Mouse (Mus musculus) kidney, postnatal 4 days (tissue): ENCODE measurements around the gene Nfkbib.

Experiments used
- DNase-seq, 2 experiments: peaks; one replicate each; pipeline ENCODE4 v3.0.0; 2021; ENCODE audit warnings: mixed read lengths in 2 of 2

Gene Nfkbib

GRCm38 (mm10) chr7:28766173-28766879 lies 986 bp downstream of the Nfkbib start, which contains the start of gene Sirt2:
Gene Sirt2 (plus strand): TSS chr7:28766735.
- DNase-seq: peak; percentile 95 to 97

DNA sequence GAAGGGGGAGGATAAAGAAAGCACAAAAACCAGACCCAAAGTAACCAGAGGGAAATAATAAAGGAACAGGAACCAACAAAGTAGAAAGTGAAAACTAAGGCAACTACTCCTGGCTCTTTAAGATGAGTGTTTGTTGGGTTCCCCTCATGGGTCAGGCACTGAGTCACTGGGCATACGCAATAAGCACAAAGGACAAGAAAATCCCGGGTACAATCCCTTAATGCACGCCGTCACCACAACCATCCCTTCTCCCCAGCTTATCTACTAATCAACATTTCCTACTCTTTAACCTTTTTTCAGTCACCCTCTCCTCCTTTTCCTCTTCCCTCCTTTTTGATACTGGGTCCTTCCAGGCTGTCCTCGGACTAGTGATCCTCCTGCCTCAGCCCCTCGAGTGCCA lies 2.1 kb downstream of the Nfkbib start:
- DNase-seq: no peak

GRCm38 (mm10) chr7:28761907-28762306 lies 5.4 kb downstream of the Nfkbib start:
- no peak for DNase-seq

DNA sequence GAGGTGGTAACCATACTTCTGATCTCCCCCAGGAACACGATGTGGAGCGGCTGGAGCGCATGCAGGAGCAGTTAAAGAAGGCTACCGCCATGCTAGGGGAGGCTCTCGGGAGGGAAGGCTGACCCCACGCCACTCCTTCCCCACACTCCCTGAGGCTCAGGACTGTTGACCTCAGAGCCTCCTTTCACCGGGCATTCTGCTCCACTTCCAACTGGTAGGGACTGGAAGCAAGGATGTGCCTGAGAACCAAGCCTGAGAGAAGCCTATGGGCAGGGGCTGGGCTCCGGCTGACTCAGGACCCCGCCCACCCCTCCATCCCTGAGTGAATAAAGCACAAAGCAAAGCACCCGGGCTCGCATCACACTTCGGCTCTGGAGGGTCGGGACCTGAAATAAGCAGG lies 8.7 kb downstream of the Nfkbib start:
- no peak for DNase-seq

GRCm38 (mm10) chr7:28756079-28756478 lies 11.2 kb downstream of the Nfkbib start, which contains the start of gene Ccer2:
Gene Ccer2 (plus strand): TSS chr7:28756174.
- DNase-seq: no peak

- DNase-seq: no peak
Measured at GRCm38 (mm10) chr7:28749935-28750334, 17.4 kb downstream of the Nfkbib start.

- peak; percentile 94 to 97 for DNase-seq
Measured at GRCm38 (mm10) chr7:28741709-28742438, 25.4 kb downstream of the Nfkbib start, which contains the start of the genes Mrps12 and Sars2. Gene Mrps12 (minus strand): TSS chr7:28741820. Gene Sars2 (plus strand): TSS chr7:28741992.

- no peak for DNase-seq
Measured at GRCm38 (mm10) chr7:28741368-28741708, 26.0 kb downstream of the Nfkbib start.

GRCm38 (mm10) chr7:28740949-28741348 lies 26.4 kb downstream of the Nfkbib start:
- peak in 1 of 2 experiments; percentile 15 for DNase-seq

DNA sequence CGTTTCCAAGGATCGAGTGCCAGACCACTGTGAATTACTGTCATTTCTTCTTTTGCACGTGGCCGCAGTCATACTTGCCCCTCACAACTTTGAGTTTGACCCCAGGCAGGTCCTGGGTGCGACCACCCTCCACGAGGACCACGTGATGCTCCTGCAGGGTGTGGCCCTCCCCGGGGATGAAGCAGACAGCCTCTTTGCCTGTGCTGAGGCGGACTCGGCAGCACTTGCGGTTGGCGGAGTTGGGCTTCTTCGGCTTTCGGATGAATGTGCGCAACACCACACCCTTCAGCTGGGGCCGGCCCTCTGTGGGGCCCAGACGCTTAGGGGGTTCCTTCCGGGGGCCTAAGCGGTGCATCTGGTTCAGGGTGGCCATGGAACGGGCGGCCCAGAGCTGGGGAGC lies 27.5 kb downstream of the Nfkbib start:
- no peak for DNase-seq

GRCm38 (mm10) chr7:28735701-28736100 lies 31.6 kb downstream of the Nfkbib start:
- DNase-seq: no peak

DNA sequence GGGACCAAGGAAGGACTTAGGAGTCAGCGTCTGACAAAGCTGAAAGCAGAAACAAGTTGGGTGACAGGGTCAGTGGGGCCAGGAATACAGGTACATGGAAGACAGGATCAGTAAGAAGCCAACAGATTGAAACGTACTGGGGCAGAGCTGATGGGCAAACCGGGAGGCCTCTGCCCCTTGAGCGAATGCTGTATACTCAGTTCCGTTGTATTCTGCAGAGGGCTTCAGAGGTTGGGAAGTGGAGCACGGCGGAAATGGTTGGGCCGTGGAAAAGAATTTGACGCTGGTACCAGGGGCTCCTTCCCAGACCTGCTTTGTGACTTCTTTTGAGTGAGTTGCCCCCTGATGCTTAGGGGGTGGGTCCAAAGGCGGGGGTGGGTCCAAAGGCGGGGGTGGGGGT lies 34.1 kb downstream of the Nfkbib start:
- no peak for DNase-seq

- DNase-seq: peak; percentile 86 to 90
Measured at GRCm38 (mm10) chr7:28732341-28733142, 34.8 kb downstream of the Nfkbib start.

- peak; percentile 33 to 37 for DNase-seq
Measured at GRCm38 (mm10) chr7:28727649-28728340, 39.5 kb downstream of the Nfkbib start.

GRCm38 (mm10) chr7:28726600-28726999 lies 40.7 kb downstream of the Nfkbib start:
- peak; percentile 83 to 86 for DNase-seq

DNA sequence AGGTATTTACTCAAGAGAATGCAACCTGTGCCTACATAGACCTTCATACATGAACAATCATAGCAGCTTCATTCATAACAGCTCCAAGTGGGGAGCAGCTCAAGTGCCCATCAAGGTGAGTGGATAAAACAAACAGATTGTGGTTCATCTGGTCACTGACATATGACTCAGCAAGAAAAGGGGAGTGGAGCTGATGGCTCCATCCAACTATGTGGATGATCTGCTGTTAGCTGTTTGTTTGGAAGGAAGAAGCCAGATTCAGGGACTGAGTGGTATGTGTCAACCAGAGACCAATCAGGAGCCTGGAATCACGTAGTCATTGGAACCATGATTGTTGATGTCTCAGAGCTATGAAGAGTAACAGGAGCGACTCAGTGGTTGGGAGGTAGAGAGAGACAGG lies 42.7 kb downstream of the Nfkbib start:
- no peak for DNase-seq

DNA sequence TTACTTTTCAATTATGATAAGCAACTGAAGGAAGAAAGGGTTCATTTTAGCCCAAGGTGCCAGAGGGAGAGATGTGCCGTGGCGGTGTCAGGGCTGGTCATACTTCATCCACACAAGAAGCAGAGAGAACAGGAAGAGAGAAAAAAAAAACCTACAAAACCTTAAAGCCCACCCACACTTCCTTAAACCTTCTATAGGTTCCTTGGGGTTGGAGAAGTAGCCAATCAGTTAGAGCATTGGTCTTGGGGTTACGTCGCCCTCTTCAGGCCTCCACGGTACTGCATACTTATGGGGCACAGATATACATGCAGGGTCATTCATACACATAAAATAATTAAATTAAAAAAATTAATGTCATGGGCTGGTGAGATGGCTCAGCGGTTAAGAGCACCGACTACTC lies 45.2 kb downstream of the Nfkbib start:
- DNase-seq: no peak

DNA sequence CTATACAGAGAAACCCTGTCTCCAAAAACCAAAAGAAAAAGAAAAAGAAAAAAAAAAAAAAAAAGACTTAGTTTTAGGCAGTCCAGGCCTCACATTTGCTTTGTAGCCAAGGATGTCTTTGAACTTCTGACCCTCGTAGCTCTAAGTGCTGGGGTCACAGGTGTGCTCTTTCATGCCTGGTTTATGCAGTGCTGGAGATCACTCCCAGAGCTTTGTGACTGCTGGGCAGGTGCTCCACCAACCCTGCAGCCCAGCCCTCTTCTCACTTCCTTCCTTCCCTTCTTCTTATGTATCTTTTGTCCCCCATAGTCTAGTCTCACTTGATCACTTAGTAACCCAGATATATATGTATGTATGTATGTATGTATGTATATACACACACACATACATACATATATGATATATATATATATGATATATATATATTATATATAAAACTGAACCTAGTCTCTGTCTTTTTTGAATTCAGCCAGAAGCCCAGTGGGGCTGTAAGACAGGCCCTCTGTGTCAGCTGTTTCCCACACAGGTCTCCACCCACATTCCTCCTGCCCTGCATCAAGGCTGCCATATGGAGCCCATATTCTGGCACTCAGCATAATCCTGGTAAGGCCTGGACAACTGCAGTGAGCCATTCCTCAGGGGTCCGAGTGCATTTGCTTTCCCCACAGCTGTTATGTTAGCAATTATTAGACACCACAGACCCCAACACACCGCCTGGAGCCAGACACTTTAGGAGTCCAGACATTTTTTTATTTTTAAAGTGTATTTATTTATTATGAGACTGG lies 46.4 kb downstream of the Nfkbib start:
- no peak for DNase-seq

- no peak for DNase-seq
Measured at GRCm38 (mm10) chr7:28719650-28720049, 47.7 kb downstream of the Nfkbib start.

DNA sequence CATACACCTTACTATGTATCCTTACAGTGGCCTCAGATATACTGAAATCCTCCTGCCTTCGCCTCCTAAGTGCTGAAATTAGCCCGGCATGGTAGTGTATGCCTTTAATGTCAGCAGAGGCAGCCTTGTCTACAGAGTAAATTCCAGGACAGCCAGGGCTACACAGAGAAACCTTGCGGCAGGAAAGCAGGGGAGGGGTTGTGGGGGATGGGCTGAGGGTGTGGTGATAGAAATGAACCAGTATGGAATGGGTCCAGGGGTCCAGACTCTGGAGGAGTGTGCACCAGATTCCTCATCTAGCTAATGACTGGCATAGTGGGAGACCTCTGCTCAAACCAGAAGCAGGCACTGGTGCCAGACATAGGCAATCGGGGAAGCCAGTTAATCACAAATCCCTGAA lies 48.2 kb downstream of the Nfkbib start:
- DNase-seq: peak; percentile 24 to 46

GRCm38 (mm10) chr7:28717726-28718125 lies 49.6 kb downstream of the Nfkbib start:
- peak; percentile 13 to 22 for DNase-seq
